Mouse (Mus musculus) lung, embryonic 15.5 days (tissue): Measurements from ENCODE around the gene Rabepk. TPM values are rescaled to one million over a fixed set of nuclear protein-coding genes. Genes with fewer than 3 reads are reported as not detected.
A peak's percentile ranks its signal among the peaks of the same experiment; 100 is the strongest.

Experiments
- ATAC-seq: fragments of 200-750 bp; cut with Nextera tagmentation; 2 replicates; pipeline ENCODE4 v1.8.0; 2017; ENCODE audit warnings: moderate number of reproducible peaks, borderline replicate concordance; ENCODE audit not compliant: low FRiP score, low TSS enrichment; ENCODE audit errors: extremely low read depth
- H3K27ac ChIP-seq: fragments of 300-500 bp; sonication (generic); 2 replicates; pipeline ENCODE4 v1.5.1; 2015; ENCODE audit warnings: moderate library complexity, mild to moderate bottlenecking, inconsistent platforms
- H3K27me3 ChIP-seq: fragments of 300-500 bp; sonication (generic); 2 replicates; pipeline ENCODE4 v1.6.1; 2015; ENCODE audit warnings: inconsistent platforms
- H3K36me3 ChIP-seq: fragments of 300-500 bp; sonication (generic); 2 replicates; pipeline ENCODE4 v1.6.1; 2015; ENCODE audit warnings: inconsistent platforms
- H3K4me1 ChIP-seq: fragments of 300-500 bp; sonication (generic); 2 replicates; pipeline ENCODE4 v1.6.1; 2015; ENCODE audit warnings: inconsistent platforms
- H3K4me2 ChIP-seq: fragments of 300-500 bp; sonication (generic); 2 replicates; pipeline ENCODE4 v1.6.1; 2015; ENCODE audit warnings: inconsistent platforms, mild to moderate bottlenecking, moderate library complexity
- H3K4me3 ChIP-seq: fragments of 300-500 bp; sonication (generic); 2 replicates; pipeline ENCODE4 v1.5.1; 2015; ENCODE audit warnings: mild to moderate bottlenecking, inconsistent platforms
- H3K9ac ChIP-seq: fragments of 300-500 bp; sonication (generic); 2 replicates; pipeline ENCODE4 v1.6.1; 2015; ENCODE audit warnings: inconsistent platforms
- H3K9me3 ChIP-seq: fragments of 300-500 bp; sonication (generic); 2 replicates; pipeline ENCODE4 v1.6.1; 2016; ENCODE audit warnings: inconsistent platforms
- WGBS: fragments of 180-500 bp; shearing (Covaris S2); methylation state at CpG from one replicate; pipeline ENCODE4 v1.1.7; 2015; 5-methylcytosine and 5-hydroxymethylcytosine counted together
- polyA plus RNA-seq: library from polyadenylated mRNA; unstranded; fragments of >200 nt; fragmentation: Nextera tagmentation; extraction: Ambion mirVana; gene quantifications from 2 replicates; pipeline ENCODE4 v1.2.1, GENCODE M21; 2015

The Rabepk gene
- polyA plus RNA-seq, 1 experiment from 2014 or later: 45.4 TPM

GRCm38 (mm10) chr2:34753811-34754550, 45.7 kb downstream of the Rabepk start:
- H3K9me3 ChIP-seq: no peaks in the 10 kb centered on the region
- 0 out of 2 replicates have a peak, but pooled peaks cover 5% of the 10 kb centered on the region for H3K27me3 ChIP-seq
- H3K27ac ChIP-seq: peak overlapping the region; percentile 93
- H3K36me3 ChIP-seq: no peaks in the 10 kb centered on the region
- peak overlapping the region; percentile 96 for H3K4me3 ChIP-seq
- H3K4me1 ChIP-seq: peaks cover 13% of the 10 kb centered on the region
- H3K4me2 ChIP-seq: peak overlapping the region; percentile 65
- ATAC-seq: peak; percentile 95
- peak overlapping the region; percentile 91 for H3K9ac ChIP-seq
- WGBS: under 1% methylated on average over 83 of the region's 106 CpGs

- Histone ChIP-seq H3K36me3 (no peaks in the 10 kb centered on the region), H3K4me2 (no peak overlapping the region), H3K9ac (no peak overlapping the region), H3K27me3 (no peaks in the 10 kb centered on the region), H3K4me1 (peaks cover 13% of the 10 kb centered on the region), H3K27ac (no peak overlapping the region), H3K4me3 (no peak overlapping the region), H3K9me3 (no peaks in the 10 kb centered on the region)
- no peak for ATAC-seq
- 70% methylated on average over 2 of the region's 2 CpGs for WGBS
These were observed 49.5 kb downstream of the Rabepk start for GRCm38 (mm10) chr2:34750245-34750644.

GRCm38 (mm10) chr2:34748479-34748878, 51.2 kb downstream of the Rabepk start:
- Histone ChIP-seq H3K4me1 (peaks cover 8% of the 10 kb centered on the region), H3K9me3 (no peaks in the 10 kb centered on the region), H3K27me3 (no peaks in the 10 kb centered on the region), H3K4me2 (no peak overlapping the region), H3K27ac (no peak overlapping the region), H3K4me3 (no peak overlapping the region), H3K9ac (no peak overlapping the region), H3K36me3 (0 out of 2 replicates have a peak, but pooled peaks cover 4% of the 10 kb centered on the region)
- no peak for ATAC-seq
- WGBS: 82% methylated on average over 4 of the region's 4 CpGs

GRCm38 (mm10) chr2:34745673-34746072, 54.0 kb downstream of the Rabepk start:
- Histone ChIP-seq H3K27ac (no peak overlapping the region), H3K4me2 (no peak overlapping the region), H3K4me3 (no peak overlapping the region), H3K9me3 (no peaks in the 10 kb centered on the region), H3K27me3 (no peaks in the 10 kb centered on the region), H3K4me1 (no peaks in the 10 kb centered on the region), H3K9ac (no peak overlapping the region), H3K36me3 (0 out of 2 replicates have a peak, but pooled peaks cover 4% of the 10 kb centered on the region)
- WGBS: 87% methylated on average over 2 of the region's 2 CpGs
- no peak for ATAC-seq

GRCm38 (mm10) chr2:34744476-34744875, 55.2 kb downstream of the Rabepk start:
- H3K4me2 ChIP-seq: no peak overlapping the region
- WGBS: 94% methylated on average over 8 of the region's 8 CpGs

GRCm38 (mm10) chr2:34742675-34743074, 57.0 kb downstream of the Rabepk start:
- Histone ChIP-seq H3K36me3 (0 out of 2 replicates have a peak, but pooled peaks cover 4% of the 10 kb centered on the region), H3K27ac (no peak overlapping the region), H3K9ac (no peak overlapping the region), H3K4me1 (no peaks in the 10 kb centered on the region), H3K4me2 (no peak overlapping the region), H3K4me3 (no peak overlapping the region), H3K27me3 (no peaks in the 10 kb centered on the region), H3K9me3 (no peaks in the 10 kb centered on the region)
- WGBS: 86% methylated on average over 8 of the region's 8 CpGs
- no peak for ATAC-seq

More at GRCm38 (mm10) chr2:34744476-34744875, 55.2 kb downstream of the Rabepk start:
- no peak overlapping the region for H3K9ac ChIP-seq
- H3K27ac ChIP-seq: no peak overlapping the region
- H3K36me3 ChIP-seq: 0 out of 2 replicates have a peak, but pooled peaks cover 4% of the 10 kb centered on the region
- no peak overlapping the region for H3K4me3 ChIP-seq
- no peaks in the 10 kb centered on the region for H3K4me1 ChIP-seq
- no peaks in the 10 kb centered on the region for H3K9me3 ChIP-seq
- H3K27me3 ChIP-seq: no peaks in the 10 kb centered on the region
- no peak for ATAC-seq

- no peaks in the 10 kb centered on the region for H3K27me3 ChIP-seq
These were observed 58.1 kb downstream of the Rabepk start for GRCm38 (mm10) chr2:34741390-34742159.

GRCm38 (mm10) chr2:34739684-34740391, 59.9 kb downstream of the Rabepk start:
- 61% methylated on average over 1 of the region's 1 CpGs for WGBS
- H3K4me1 ChIP-seq: no peaks in the 10 kb centered on the region
- H3K4me3 ChIP-seq: no peak overlapping the region
- H3K27me3 ChIP-seq: no peaks in the 10 kb centered on the region
- no peak overlapping the region for H3K27ac ChIP-seq
- H3K9ac ChIP-seq: no peak overlapping the region
- 0 out of 2 replicates have a peak, but pooled peaks cover 4% of the 10 kb centered on the region for H3K36me3 ChIP-seq
- H3K9me3 ChIP-seq: no peaks in the 10 kb centered on the region
- ATAC-seq: no peak
- H3K4me2 ChIP-seq: no peak overlapping the region

More at GRCm38 (mm10) chr2:34741390-34742159, 58.1 kb downstream of the Rabepk start:
- Histone ChIP-seq H3K9ac (no peak overlapping the region), H3K9me3 (no peaks in the 10 kb centered on the region), H3K36me3 (0 out of 2 replicates have a peak, but pooled peaks cover 4% of the 10 kb centered on the region), H3K4me3 (no peak overlapping the region), H3K4me1 (no peaks in the 10 kb centered on the region), H3K4me2 (no peak overlapping the region), H3K27ac (no peak overlapping the region)
- no peak for ATAC-seq
- 88% methylated on average over 12 of the region's 12 CpGs for WGBS

GRCm38 (mm10) chr2:34737911-34738310, 61.8 kb downstream of the Rabepk start:
- Histone ChIP-seq H3K27me3 (no peaks in the 10 kb centered on the region), H3K9me3 (no peaks in the 10 kb centered on the region), H3K4me2 (no peak overlapping the region), H3K4me3 (no peak overlapping the region), H3K4me1 (no peaks in the 10 kb centered on the region), H3K27ac (no peak overlapping the region), H3K36me3 (no peaks in the 10 kb centered on the region), H3K9ac (no peak overlapping the region)
- ATAC-seq: no peak
- WGBS: 25% methylated on average over 1 of the region's 1 CpGs

- Histone ChIP-seq H3K9ac (no peak overlapping the region), H3K4me1 (no peaks in the 10 kb centered on the region), H3K9me3 (no peaks in the 10 kb centered on the region), H3K27me3 (no peaks in the 10 kb centered on the region), H3K4me3 (no peak overlapping the region), H3K27ac (no peak overlapping the region), H3K36me3 (no peaks in the 10 kb centered on the region), H3K4me2 (no peak overlapping the region)
- WGBS: 83% methylated on average over 1 of the region's 1 CpGs
- no peak for ATAC-seq
These were observed 63.1 kb downstream of the Rabepk start for GRCm38 (mm10) chr2:34736626-34737025.
